Mouse (Mus musculus) intestine, embryonic 16.5 days (tissue): ENCODE results near the gene Caly. TPM values are rescaled to one million over a fixed set of nuclear protein-coding genes. Genes with fewer than 3 reads are reported as not detected.

Source experiments
- ATAC-seq: fragments of 200-750 bp; cut with Nextera tagmentation; 2 replicates; pipeline ENCODE4 v1.8.0; 2017; ENCODE audit warnings: moderate TSS enrichment, moderate library complexity
- H3K27ac ChIP-seq: fragments of 300-500 bp; sonication (generic); 2 replicates; pipeline ENCODE4 v1.5.1; 2014; ENCODE audit warnings: mild to moderate bottlenecking, low read length
- H3K27me3 ChIP-seq: fragments of 300-500 bp; sonication (generic); replicated peaks from 2 replicates; pipeline ENCODE4 v1.6.1; 2014; ENCODE audit warnings: low read length, control low read depth, mixed read lengths; ENCODE audit not compliant: control insufficient read depth, insufficient read depth
- H3K36me3 ChIP-seq: fragments of 300-500 bp; sonication (generic); 2 replicates; pipeline ENCODE4 v1.6.1; 2014; ENCODE audit warnings: low read length, control low read depth; ENCODE audit not compliant: control insufficient read depth, insufficient read depth
- H3K4me1 ChIP-seq: fragments of 300-500 bp; sonication (generic); 2 replicates; pipeline ENCODE4 v1.6.1; 2014; ENCODE audit warnings: low read length, control low read depth, mixed read lengths; ENCODE audit not compliant: control insufficient read depth, insufficient read depth
- H3K4me2 ChIP-seq: fragments of 300-500 bp; sonication (generic); 2 replicates; pipeline ENCODE4 v1.6.1; 2014; ENCODE audit warnings: low read depth, low read length, control low read depth
- H3K4me3 ChIP-seq: fragments of 300-500 bp; sonication (generic); 2 replicates; pipeline ENCODE4 v1.5.1; 2014; ENCODE audit warnings: mild to moderate bottlenecking, low read length
- H3K9ac ChIP-seq: fragments of 300-500 bp; sonication (generic); 2 replicates; pipeline ENCODE4 v1.6.1; 2014; ENCODE audit warnings: low read depth, low read length
- H3K9me3 ChIP-seq: fragments of 300-500 bp; sonication (generic); 2 replicates; pipeline ENCODE4 v1.6.1; 2016; ENCODE audit warnings: low read length, control low read depth; ENCODE audit not compliant: control insufficient read depth
- WGBS: fragments of 180-500 bp; shearing (Covaris S2); extraction: QIAGEN DNeasy Blood & Tissue Kit; methylation state at CpG from one replicate; pipeline ENCODE4 v1.1.7; 2014; 5-methylcytosine and 5-hydroxymethylcytosine counted together
- polyA plus RNA-seq: library from polyadenylated mRNA; unstranded; fragments of >200 nt; fragmentation: Nextera tagmentation; extraction: Ambion mirVana; gene quantifications from 2 replicates; pipeline ENCODE4 v1.2.1, GENCODE M21; 2015

Caly gene
- polyA plus RNA-seq, 1 experiment from 2014 or later, result 3.0 TPM

GRCm38 (mm10) chr7:140036281-140037170 lies 45.8 kb downstream of the Caly start, which contains the start of the genes Zfp511 and Tubgcp2:
Gene Zfp511, plus strand, starts transcription at chr7:140036391.
Gene Tubgcp2, minus strand, starts transcription at chr7:140036669.
- no peaks in the 10 kb centered on the region for H3K36me3 ChIP-seq
- no peaks in the 10 kb centered on the region for H3K9me3 ChIP-seq
- no peaks in the 10 kb centered on the region for H3K27me3 ChIP-seq
- H3K4me2 ChIP-seq, result peak within 1 kb of the TSS; percentile 92
- peak within 1 kb of the TSS; percentile 83 for H3K4me3 ChIP-seq
- 1% methylated on average over 69 of the region's 69 CpGs for WGBS
- H3K9ac ChIP-seq, result peak within 1 kb of the TSS; percentile 84
- peaks cover 12% of the 10 kb centered on the region for H3K4me1 ChIP-seq
- ATAC-seq, result peak; percentile 99
- peak within 1 kb of the TSS; percentile 89 for H3K27ac ChIP-seq

DNA sequence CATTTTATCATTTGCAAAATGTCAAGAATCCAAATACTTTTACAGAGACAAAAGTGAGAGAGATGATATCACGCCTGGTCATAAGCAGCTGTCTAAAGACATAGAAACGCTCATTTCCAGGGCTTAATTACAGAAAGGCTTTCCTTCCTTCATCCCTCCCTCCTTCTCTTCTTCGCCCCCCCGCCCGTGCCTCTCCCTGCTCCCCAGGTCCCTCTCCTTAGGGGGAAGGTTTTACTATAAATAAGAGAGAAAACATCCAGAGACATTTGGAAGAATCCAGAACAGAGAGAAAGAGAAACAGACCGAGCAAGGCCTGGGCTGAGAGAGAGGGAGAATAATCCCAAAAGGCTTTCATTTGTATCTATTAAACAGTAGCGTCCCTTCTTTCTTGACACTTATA lies 46.9 kb downstream of the Caly start:
- H3K9me3 ChIP-seq, result no peaks in the 10 kb centered on the region
- H3K4me2 ChIP-seq, result peak overlapping the region; percentile 92
- peak overlapping the region; percentile 89; the same call in 1 of the 2 replicates for H3K27ac ChIP-seq
- H3K4me1 ChIP-seq, result peaks cover 12% of the 10 kb centered on the region
- peak overlapping the region; percentile 84 for H3K9ac ChIP-seq
- no peaks in the 10 kb centered on the region for H3K27me3 ChIP-seq
- 0 out of 2 replicates have a peak, but pooled peaks cover 8% of the 10 kb centered on the region for H3K36me3 ChIP-seq
- 18% methylated on average over 7 of the region's 7 CpGs for WGBS
- peak overlapping the region; percentile 83 for H3K4me3 ChIP-seq
- no peak for ATAC-seq

DNA sequence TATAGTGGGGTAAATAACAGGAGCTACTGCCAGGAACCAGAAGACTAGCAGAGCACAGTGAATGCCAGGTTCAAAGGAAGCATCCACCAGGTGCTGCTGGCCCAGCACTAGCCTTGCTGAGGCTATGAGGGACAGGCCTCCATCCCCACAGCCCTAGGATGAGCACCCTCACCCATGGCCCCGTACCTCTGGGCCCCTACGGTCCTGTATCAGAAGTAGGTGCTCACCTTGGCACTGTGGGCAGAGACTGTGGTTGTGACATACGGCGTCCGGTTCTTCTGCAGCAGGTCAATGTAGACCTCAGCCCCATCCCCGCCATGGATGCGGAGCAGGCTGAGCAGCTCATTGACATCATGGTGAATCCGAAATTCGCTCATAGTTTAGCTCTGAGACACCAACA lies 49.0 kb downstream of the Caly start:
- H3K27me3 ChIP-seq, result no peaks in the 10 kb centered on the region
- no peak overlapping the region for H3K4me2 ChIP-seq
- H3K4me1 ChIP-seq, result peaks cover 12% of the 10 kb centered on the region
- no peak overlapping the region for H3K27ac ChIP-seq
- H3K4me3 ChIP-seq, result no peak overlapping the region
- 94% methylated on average over 9 of the region's 9 CpGs for WGBS
- H3K36me3 ChIP-seq, result peaks cover 22% of the 10 kb centered on the region
- H3K9ac ChIP-seq, result no peak overlapping the region
- ATAC-seq, result no peak
- H3K9me3 ChIP-seq, result no peaks in the 10 kb centered on the region

DNA sequence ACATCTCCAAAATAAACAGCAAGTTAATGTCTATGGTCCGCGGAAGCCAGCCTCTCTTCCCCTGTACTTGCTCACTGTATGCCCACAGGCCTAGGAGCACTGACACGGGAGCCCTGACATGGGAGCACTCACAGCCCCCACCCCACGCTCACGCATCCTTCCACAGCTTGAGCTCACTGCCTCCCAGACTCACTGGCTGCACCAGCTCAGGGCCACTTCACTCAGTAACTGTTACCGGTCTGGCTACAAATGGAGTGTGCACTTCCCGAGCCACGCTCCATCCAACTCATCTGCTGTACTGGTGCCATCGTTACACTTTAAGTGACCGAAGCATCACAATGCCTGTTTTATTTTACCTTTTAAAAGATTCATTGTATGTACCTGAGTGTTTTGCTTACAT lies 50.0 kb downstream of the Caly start:
- no peak overlapping the region for H3K9ac ChIP-seq
- H3K4me2 ChIP-seq, result no peak overlapping the region
- H3K27me3 ChIP-seq, result no peaks in the 10 kb centered on the region
- H3K27ac ChIP-seq, result no peak overlapping the region
- no peak overlapping the region for H3K4me3 ChIP-seq
- 0 out of 2 replicates have a peak, but pooled peaks cover 4% of the 10 kb centered on the region for H3K9me3 ChIP-seq
- H3K36me3 ChIP-seq, result peaks cover 27% of the 10 kb centered on the region
- 94% methylated on average over 10 of the region's 10 CpGs for WGBS
- H3K4me1 ChIP-seq, result peaks cover 11% of the 10 kb centered on the region
- no peak for ATAC-seq

DNA sequence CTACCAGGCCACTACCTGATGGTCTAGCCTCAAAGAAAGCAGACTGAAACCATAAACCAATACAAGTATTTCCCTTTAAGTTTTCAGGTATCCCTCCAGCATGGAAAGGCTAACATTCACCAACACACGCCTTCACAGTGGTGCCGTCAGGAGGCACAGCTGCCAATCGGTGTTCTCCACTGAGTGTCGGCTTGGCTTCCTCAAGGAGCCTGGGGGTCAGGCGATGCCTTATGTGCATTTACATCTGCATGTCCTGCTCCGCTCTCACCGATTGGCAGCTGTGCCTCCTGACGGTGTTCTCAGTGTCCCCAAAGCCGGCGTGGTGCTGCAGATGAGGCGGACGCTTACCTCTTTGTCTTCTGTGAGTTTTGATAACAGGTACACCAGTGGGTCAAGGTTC lies 50.6 kb downstream of the Caly start:
- Histone ChIP-seq H3K36me3 (peaks cover 27% of the 10 kb centered on the region), H3K9me3 (0 out of 2 replicates have a peak, but pooled peaks cover 4% of the 10 kb centered on the region), H3K4me3 (no peak overlapping the region), H3K9ac (no peak overlapping the region), H3K27me3 (no peaks in the 10 kb centered on the region), H3K4me1 (peaks cover 5% of the 10 kb centered on the region; the same call in 1 of the 2 replicates), H3K4me2 (no peak overlapping the region), H3K27ac (no peak overlapping the region)
- 94% methylated on average over 12 of the region's 12 CpGs for WGBS
- ATAC-seq, result no peak

Other genes starting within 250 kb of the Caly start
- gene Adgra1, start 248.4 kb downstream of the Caly start, polyA plus RNA-seq, result 0.39 and 1.0 TPM in 2 replicates
- gene Kndc1, start 187.9 kb downstream of the Caly start, polyA plus RNA-seq, result 0.09 and 0.13 TPM in 2 replicates
- gene Utf1, start 138.8 kb downstream of the Caly start, polyA plus RNA-seq, result not detected in 2 replicates
- 0.13 TPM in 1 of 2 replicates, not detected in the other for gene 6430531B16Rik, start 103.8 kb downstream of the Caly start, polyA plus RNA-seq
- 1.0 and 1.2 TPM in 2 replicates for gene Adam8, start 90.0 kb downstream of the Caly start, polyA plus RNA-seq
- gene Zfp511, start 46.2 kb downstream of the Caly start, polyA plus RNA-seq, result 31.7 and 32.8 TPM in 2 replicates
- 34.3 and 35.3 TPM in 2 replicates for gene Tubgcp2, start 45.9 kb downstream of the Caly start, polyA plus RNA-seq
- not detected in 2 replicates for gene Msx3, start 33.5 kb downstream of the Caly start, polyA plus RNA-seq
- 902 and 1,035 TPM in 2 replicates for gene Prap1, start 10.8 kb upstream of the Caly start, polyA plus RNA-seq
- 68.2 and 70.7 TPM in 2 replicates for gene Fuom, start 19.9 kb upstream of the Caly start, polyA plus RNA-seq
- 38.6 and 41.0 TPM in 2 replicates for gene Paox, start 33.3 kb upstream of the Caly start, polyA plus RNA-seq
- 216 and 217 TPM in 2 replicates for gene Echs1, start 33.9 kb upstream of the Caly start, polyA plus RNA-seq
- gene Mtg1, start 55.0 kb upstream of the Caly start, polyA plus RNA-seq, result 31.1 and 33.3 TPM in 2 replicates
- 0.89 and 1.4 TPM in 2 replicates for gene Sprn, start 72.3 kb upstream of the Caly start, polyA plus RNA-seq
- not detected in 2 replicates for gene Olfr522, start 82.2 kb upstream of the Caly start, polyA plus RNA-seq
- gene Olfr523, start 90.7 kb upstream of the Caly start, polyA plus RNA-seq, result not detected in 2 replicates
- not detected in 2 replicates for gene Olfr524, start 123.4 kb upstream of the Caly start, polyA plus RNA-seq
- gene Cd163l1, start 135.7 kb upstream of the Caly start, polyA plus RNA-seq, result 0.21 and 0.37 TPM in 2 replicates
- gene 5830411N06Rik, start 164.7 kb upstream of the Caly start, polyA plus RNA-seq, result not detected in 2 replicates
- not detected in 2 replicates for gene Olfr525, start 238.3 kb upstream of the Caly start, polyA plus RNA-seq